Mouse (Mus musculus) heart, embryonic 11.5 days (tissue): ENCODE data around the gene Ppp1cc. TPM values are rescaled to one million over a fixed set of nuclear protein-coding genes. Genes with fewer than 3 reads are reported as not detected.

ENCODE experiments used
- ATAC-seq: fragments of 200-750 bp; cut with Nextera tagmentation; replicated peaks from 2 replicates; pipeline ENCODE4 v1.8.0; 2017; ENCODE audit warnings: moderate library complexity; ENCODE audit not compliant: insufficient number of reproducible peaks, low FRiP score, low TSS enrichment
- H3K27ac ChIP-seq: fragments of 300-500 bp; sonication (generic); 2 replicates; pipeline ENCODE4 v1.5.1; 2014; ENCODE audit warnings: mild to moderate bottlenecking, low read depth, low read length
- H3K27me3 ChIP-seq: fragments of 300-500 bp; sonication (generic); 2 replicates; pipeline ENCODE4 v1.6.1; 2014; ENCODE audit warnings: mild to moderate bottlenecking, low read length, mixed read lengths; ENCODE audit not compliant: control insufficient read depth, insufficient read depth
- H3K36me3 ChIP-seq: fragments of 300-500 bp; sonication (generic); 2 replicates; pipeline ENCODE4 v1.6.1; 2014; ENCODE audit warnings: mild to moderate bottlenecking, low read length, moderate library complexity, mixed read lengths; ENCODE audit not compliant: control insufficient read depth, insufficient read depth
- H3K4me1 ChIP-seq: fragments of 300-500 bp; sonication (generic); 2 replicates; pipeline ENCODE4 v1.6.1; 2014; ENCODE audit warnings: low read length; ENCODE audit not compliant: control insufficient read depth, insufficient read depth
- H3K4me2 ChIP-seq: fragments of 300-500 bp; sonication (generic); 2 replicates; pipeline ENCODE4 v1.6.1; 2014; ENCODE audit warnings: mild to moderate bottlenecking, moderate library complexity
- H3K4me3 ChIP-seq: fragments of 300-500 bp; sonication (generic); 2 replicates; pipeline ENCODE4 v1.5.1; 2014; ENCODE audit warnings: low read depth, low read length
- H3K9ac ChIP-seq: fragments of 300-500 bp; sonication (generic); 2 replicates; pipeline ENCODE4 v1.6.1; 2014; ENCODE audit warnings: mild to moderate bottlenecking, low read depth, low read length, moderate library complexity
- H3K9me3 ChIP-seq: fragments of 300-500 bp; sonication (generic); replicated peaks from 2 replicates; pipeline ENCODE4 v1.6.1; 2016; ENCODE audit warnings: low read length; ENCODE audit not compliant: control insufficient read depth
- WGBS: fragments of 180-500 bp; shearing (Covaris S2); extraction: QIAGEN DNeasy Blood & Tissue Kit; methylation state at CpG from one replicate; pipeline ENCODE4 v1.1.7; 2014; ENCODE audit not compliant: insufficient replicate concordance; 5-methylcytosine and 5-hydroxymethylcytosine counted together
- polyA plus RNA-seq: library from polyadenylated mRNA; unstranded; fragments of >200 nt; fragmentation: Nextera tagmentation; extraction: Ambion mirVana; gene quantifications from 2 replicates; pipeline ENCODE4 v1.2.1, GENCODE M21; 2014

Ppp1cc gene
- polyA plus RNA-seq, 1 experiment from 2014 or later = 225 TPM

DNA sequence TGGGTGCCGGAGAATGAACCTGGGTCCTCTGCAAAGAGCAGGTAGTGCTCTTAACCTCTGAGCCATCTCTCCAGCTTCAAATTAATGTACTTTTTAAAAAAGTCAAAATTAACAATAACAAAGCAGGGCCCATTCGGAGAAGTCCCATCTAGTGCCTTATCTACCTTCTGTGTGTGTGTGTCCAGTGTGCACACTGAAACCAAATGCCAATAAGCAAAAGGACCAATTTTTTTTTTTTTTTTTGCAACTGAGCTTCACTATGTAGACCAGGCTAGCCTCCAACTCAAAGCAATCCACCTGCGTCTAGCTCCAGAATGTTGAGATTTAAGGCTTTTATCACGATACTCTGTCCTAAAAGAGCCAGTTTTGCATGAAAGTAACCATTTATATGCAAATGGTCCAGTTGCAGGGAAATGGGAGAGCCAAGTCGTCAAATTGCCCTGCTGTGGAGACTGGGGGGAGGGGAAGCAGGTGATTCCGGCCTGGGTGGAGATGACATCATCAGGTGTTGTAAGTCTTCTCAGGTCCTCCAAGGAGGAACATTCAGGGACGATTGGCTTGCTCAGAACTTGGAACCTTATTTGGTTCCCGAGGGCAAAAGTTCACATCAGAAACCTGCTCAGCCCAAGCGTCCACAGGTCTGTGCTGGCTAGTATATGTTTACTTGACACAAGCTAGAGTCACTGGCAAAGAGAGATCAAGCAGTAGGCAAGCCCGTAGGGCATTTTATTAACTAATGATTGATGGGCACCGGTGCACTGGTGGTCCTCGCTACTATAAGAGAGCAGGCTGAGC, 33.4 kb downstream of the Ppp1cc start:
- 80% methylated on average over 12 of the region's 12 CpGs for WGBS
- H3K36me3 ChIP-seq = no peaks in the 10 kb centered on the region
- no peak overlapping the region for H3K27ac ChIP-seq
- H3K27me3 ChIP-seq = no peaks in the 10 kb centered on the region
- no peak overlapping the region for H3K4me3 ChIP-seq
- H3K9me3 ChIP-seq = no peaks in the 10 kb centered on the region
- ATAC-seq = no peak
- H3K4me1 ChIP-seq = no peaks in the 10 kb centered on the region
- H3K9ac ChIP-seq = no peak overlapping the region
- H3K4me2 ChIP-seq = no peak overlapping the region

DNA sequence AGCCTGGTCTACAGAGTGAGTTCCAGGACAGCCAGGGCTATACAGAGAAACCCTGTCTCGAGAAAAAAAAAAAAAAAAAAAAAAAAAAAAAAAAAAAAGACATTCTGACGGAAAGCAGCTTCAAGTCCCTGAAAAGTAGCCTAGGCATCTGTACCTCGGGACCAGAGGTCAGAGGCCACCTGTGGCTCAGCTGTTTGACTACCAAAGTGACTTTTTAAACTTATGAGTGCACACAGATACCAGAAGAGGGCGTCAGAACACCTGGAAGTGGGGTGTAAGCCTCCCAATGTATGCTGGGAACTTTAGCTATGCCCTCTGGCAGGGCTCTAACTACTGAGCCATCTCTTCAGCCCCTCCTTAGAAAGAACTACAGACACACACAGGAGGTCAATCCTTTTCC, 34.3 kb downstream of the Ppp1cc start:
- no peak overlapping the region for H3K4me2 ChIP-seq
- ATAC-seq = no peak
- no peaks in the 10 kb centered on the region for H3K36me3 ChIP-seq
- no peaks in the 10 kb centered on the region for H3K4me1 ChIP-seq
- no peak overlapping the region for H3K4me3 ChIP-seq
- H3K27me3 ChIP-seq = no peaks in the 10 kb centered on the region
- no peaks in the 10 kb centered on the region for H3K9me3 ChIP-seq
- H3K9ac ChIP-seq = no peak overlapping the region
- 47% methylated on average over 3 of the region's 4 CpGs for WGBS
- H3K27ac ChIP-seq = no peak overlapping the region

DNA sequence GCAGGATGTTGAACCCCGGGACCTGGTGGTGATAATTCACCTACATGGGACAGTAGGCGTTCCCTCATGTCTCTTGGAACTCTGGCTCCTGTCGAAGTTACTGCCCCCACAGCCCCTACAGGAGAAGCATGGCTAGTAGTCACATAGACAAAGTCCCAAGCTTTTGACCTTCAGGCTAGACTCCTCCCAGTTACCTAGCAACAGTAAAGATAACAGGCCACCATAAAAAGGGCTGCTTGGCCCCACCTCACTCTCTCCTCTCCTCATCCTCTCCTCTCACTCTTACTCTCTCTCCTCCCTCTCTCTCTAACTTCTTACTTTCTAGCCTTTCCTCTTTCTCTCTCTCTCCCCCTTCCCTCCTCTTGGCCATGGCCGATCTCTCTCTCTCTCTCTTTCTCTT, 42.8 kb downstream of the Ppp1cc start:
- no peaks in the 10 kb centered on the region for H3K27me3 ChIP-seq
- no peak for ATAC-seq
- no peak overlapping the region for H3K9ac ChIP-seq
- no peak overlapping the region for H3K4me3 ChIP-seq
- no peaks in the 10 kb centered on the region for H3K9me3 ChIP-seq
- 83% methylated on average over 4 of the region's 4 CpGs for whole genome bisulfite sequencing
- no peaks in the 10 kb centered on the region for H3K4me1 ChIP-seq
- H3K4me2 ChIP-seq = no peak overlapping the region
- no peak overlapping the region for H3K27ac ChIP-seq
- no peaks in the 10 kb centered on the region for H3K36me3 ChIP-seq

DNA sequence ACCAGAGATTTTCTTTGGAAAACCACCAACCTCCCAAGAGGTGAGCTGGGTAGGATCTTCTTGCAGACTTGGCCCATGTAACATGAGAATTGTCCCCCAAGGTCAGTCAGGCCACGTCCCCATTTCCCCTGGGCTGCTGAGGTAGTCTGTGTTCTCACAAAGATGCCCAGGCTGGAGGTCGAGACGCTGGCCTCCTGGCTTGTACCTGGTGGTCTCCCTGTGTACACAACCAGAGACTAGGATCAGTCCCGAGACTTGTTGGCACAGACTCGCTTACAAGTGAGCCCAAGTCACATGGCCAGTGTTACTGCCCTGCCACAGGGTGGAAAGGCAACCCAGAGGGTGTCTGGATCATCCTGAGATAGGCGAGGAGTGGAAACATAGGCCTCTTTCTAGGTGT, 43.8 kb downstream of the Ppp1cc start:
- Histone ChIP-seq H3K4me1 (no peaks in the 10 kb centered on the region), H3K27ac (no peak overlapping the region), H3K9ac (no peak overlapping the region), H3K9me3 (no peaks in the 10 kb centered on the region), H3K27me3 (no peaks in the 10 kb centered on the region), H3K4me3 (no peak overlapping the region), H3K4me2 (no peak overlapping the region), H3K36me3 (no peaks in the 10 kb centered on the region)
- WGBS = 81% methylated on average over 6 of the region's 6 CpGs
- no peak for ATAC-seq

DNA sequence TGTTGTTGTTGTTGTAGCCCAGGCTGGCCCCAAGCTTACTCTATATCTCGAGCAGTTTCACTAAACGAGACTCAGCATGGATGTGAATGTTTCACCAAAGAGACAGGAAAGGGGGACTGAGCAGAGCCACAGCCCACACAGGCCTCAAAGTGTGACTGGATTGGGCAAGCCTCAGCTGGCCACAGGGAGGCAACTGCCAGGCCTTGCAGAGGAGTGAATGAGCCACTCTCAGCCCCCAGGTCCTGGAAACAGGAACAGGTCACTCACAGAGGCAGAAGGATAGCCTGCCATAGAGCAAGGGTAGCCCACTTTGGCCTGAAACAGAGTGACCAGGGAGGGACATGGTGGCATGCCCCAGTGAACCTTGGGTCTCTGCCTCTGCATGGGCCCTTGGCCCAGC, 46.1 kb downstream of the Ppp1cc start:
- no peak overlapping the region for H3K9ac ChIP-seq
- 50% methylated on average over 2 of the region's 2 CpGs for WGBS

DNA sequence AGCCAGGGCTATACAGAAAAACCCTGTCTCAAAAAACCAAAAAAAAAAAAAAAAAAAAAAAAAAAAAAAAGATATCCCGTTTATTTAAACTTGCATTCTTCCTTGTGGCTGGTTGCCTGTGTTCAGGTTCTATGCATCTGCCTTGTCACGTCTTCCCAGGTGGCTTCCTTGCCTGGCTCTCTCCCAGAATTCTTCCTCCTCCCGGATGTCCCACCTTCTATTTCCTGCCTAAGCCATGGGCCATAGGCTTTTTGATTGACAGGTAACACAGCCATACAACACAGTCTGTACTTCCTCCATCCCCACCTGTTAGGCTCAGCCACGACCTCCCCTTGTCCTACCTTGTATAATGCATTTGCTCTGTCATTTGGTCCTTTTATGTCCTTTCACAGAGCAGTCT, 48.4 kb downstream of the Ppp1cc start, which contains the start of gene Hvcn1:
TSS of gene Hvcn1 (plus strand) at position 330 of the 400 bp plus-strand sequence.
- Histone ChIP-seq H3K36me3 (no peaks in the 10 kb centered on the region), H3K9me3 (no peaks in the 10 kb centered on the region), H3K27me3 (no peaks in the 10 kb centered on the region), H3K4me2 (no peak within 1 kb of the TSS), H3K4me3 (no peak within 1 kb of the TSS), H3K9ac (no peak within 1 kb of the TSS), H3K4me1 (no peaks in the 10 kb centered on the region), H3K27ac (no peak within 1 kb of the TSS)
- WGBS = 62% methylated on average over 4 of the region's 4 CpGs
- no peak for ATAC-seq

More for the DNA sequence above, 46.1 kb downstream of the Ppp1cc start:
- Histone ChIP-seq H3K4me2 (no peak overlapping the region), H3K4me1 (no peaks in the 10 kb centered on the region), H3K4me3 (no peak overlapping the region), H3K27ac (no peak overlapping the region), H3K9me3 (no peaks in the 10 kb centered on the region), H3K36me3 (no peaks in the 10 kb centered on the region), H3K27me3 (no peaks in the 10 kb centered on the region)
- ATAC-seq = no peak

DNA sequence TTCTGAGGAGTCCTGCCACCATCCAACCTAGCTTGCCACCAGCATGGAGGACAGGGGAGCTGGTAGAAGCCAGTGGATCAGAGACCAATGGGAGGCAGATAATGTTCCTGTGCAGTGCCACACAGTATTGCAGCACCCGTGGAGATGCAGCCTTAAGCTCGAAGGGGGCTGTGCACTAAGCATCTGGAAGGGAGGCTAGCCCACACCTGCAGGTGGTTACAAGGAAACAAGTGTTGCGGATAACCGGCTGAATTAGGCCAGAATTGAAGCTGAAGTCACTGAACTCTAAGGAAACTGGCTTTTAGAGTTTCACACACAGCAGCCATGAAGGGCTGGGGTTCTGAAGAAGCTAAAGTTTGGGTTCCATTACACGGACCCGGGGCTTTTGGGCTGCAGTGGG, 50.8 kb downstream of the Ppp1cc start:
- no peak overlapping the region for H3K9ac ChIP-seq
- H3K36me3 ChIP-seq = no peaks in the 10 kb centered on the region
- H3K4me3 ChIP-seq = no peak overlapping the region
- no peak overlapping the region for H3K27ac ChIP-seq
- no peaks in the 10 kb centered on the region for H3K9me3 ChIP-seq
- H3K4me2 ChIP-seq = no peak overlapping the region; the same call in 1 of the 2 replicates
- no peaks in the 10 kb centered on the region for H3K4me1 ChIP-seq
- WGBS = 60% methylated on average over 6 of the region's 6 CpGs
- H3K27me3 ChIP-seq = no peaks in the 10 kb centered on the region
- no peak for ATAC-seq

DNA sequence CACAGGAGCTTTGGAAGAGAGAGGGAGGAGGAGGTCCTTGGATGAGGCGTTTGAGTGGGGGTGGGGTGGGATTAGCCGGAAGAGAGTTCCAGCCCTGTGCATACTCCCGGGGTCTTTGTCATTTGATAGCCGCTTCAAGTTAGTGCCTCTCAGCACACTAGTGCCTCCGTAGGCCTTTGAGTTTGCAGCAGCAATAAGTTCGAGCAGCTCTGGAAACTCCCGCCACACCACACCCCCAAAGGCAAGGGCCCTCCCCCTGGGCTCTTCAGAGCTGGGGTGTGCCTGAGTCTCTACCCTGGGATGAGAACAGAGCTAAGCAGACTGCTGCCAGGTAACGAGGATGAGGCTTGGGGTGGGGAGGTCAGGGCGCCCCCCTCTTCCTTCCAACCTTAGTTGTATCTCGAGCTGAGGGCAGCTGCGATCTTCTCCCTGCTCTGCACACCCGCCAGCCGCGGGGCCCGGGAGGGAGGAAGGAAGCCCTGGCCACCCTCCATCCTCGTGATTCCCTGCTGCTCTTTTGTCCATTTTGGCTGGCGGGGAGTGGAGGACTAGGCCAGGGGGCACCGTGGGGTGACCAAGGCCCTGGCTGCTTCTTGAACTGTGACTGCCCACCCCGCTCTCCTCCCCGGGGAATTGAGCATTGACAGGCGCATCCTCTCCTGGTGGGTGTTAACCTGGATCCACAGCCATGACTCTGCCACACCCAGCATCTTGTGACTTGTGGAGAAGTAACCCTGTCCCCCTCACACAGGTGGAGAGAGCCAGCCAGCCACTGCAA, 51.7 kb downstream of the Ppp1cc start:
- H3K9me3 ChIP-seq = no peaks in the 10 kb centered on the region
- H3K27me3 ChIP-seq = no peaks in the 10 kb centered on the region
- WGBS = 6% methylated on average over 18 of the region's 21 CpGs
- H3K9ac ChIP-seq = peak overlapping the region; percentile 60
- H3K27ac ChIP-seq = no peak overlapping the region
- no peaks in the 10 kb centered on the region for H3K4me1 ChIP-seq
- peak overlapping the region; percentile 37 for H3K4me3 ChIP-seq
- H3K4me2 ChIP-seq = peak overlapping the region; percentile 70
- H3K36me3 ChIP-seq = no peaks in the 10 kb centered on the region
- ATAC-seq = peak; percentile 50; the same call in 1 of the 2 replicates
